Mouse (Mus musculus) megakaryocyte progenitor cell, adult 5-6 weeks (primary cell): ENCODE data around the gene Timm8b. TPM values are rescaled to one million over a fixed set of nuclear protein-coding genes. Genes with fewer than 3 reads are reported as not detected.

Source experiments
- ATAC-seq: replicated peaks from 2 replicates; pipeline ENCODE4 v1.8.0; 2016; ENCODE audit warnings: mild to moderate bottlenecking, moderate TSS enrichment, inconsistent platforms; ENCODE audit not compliant: poor library complexity
- total RNA-seq, 2 experiments: library from RNA; stranded (forward) in 1 of 2; stranded (reverse) in 1 of 2; fragments of 157-497, 149-512 nt in 1 of 2; fragments of 200-1000 nt in 1 of 2; gene quantifications; 2 replicates each; pipeline versions ENCODE4 v1.2.3 to v1.2.4; 2015 to 2017

Gene Timm8b
- 109 and 110 TPM in 2 replicates for total RNA-seq (2015)
- 183 and 233 TPM in 2 replicates for total RNA-seq (2017)

- ATAC-seq, result peak; percentile 93
Observed at GRCm38 (mm10) chr9:50603189-50603997, at the start of gene Timm8b, which contains the start of gene Sdhd. Timm8b (plus strand) TSS chr9:50603910. Sdhd (minus strand) TSS chr9:50603812.

DNA sequence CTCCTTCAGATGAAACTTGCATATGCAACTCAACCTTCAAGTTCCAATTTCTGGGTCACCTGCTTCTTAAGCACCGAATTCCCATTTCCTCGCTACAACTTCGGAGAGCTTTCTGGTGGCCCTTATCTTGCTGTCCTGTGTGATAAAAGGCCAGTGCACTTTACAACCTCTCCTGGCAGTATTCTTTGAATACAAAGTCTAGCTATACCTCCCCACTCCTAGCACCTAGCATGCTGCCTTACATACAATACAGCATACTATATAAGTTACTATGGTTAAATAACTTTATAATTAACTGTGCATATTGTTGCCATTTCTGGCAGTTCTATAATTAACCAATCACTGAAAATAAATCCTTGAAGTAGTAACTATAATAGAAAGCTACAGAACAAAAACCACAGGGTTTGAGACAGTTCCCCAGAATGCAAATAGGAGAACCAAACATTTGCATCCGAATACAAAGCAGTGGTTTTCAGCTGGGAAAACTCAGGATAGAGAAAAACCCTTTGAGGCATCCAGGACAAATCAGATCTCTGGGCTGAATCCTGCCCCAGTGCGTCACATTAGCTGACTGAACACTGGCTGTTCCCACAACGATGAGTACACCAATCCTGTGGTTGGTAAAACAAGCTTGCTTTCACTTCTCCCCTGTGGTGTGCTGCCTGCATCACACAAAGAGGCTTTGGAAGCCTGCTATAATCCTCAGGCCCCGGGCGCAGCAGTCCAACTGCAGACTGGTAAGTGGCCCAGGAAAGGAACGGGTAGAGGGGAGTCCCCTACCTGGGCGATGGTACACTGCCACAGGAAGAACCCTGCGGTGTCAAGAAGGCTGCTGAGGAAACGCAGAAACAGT is 49.2 kb upstream of the Timm8b start, which contains the start of gene Il18:
Gene Il18, plus strand, starts transcription at position 587 of the 853 bp plus-strand sequence.
- ATAC-seq, result peak; percentile 81

GRCm38 (mm10) chr9:50555094-50555446 is 48.6 kb upstream of the Timm8b start, which contains the start of gene Bco2:
Bco2 (minus strand) TSS chr9:50555181.
- ATAC-seq, result no peak

DNA sequence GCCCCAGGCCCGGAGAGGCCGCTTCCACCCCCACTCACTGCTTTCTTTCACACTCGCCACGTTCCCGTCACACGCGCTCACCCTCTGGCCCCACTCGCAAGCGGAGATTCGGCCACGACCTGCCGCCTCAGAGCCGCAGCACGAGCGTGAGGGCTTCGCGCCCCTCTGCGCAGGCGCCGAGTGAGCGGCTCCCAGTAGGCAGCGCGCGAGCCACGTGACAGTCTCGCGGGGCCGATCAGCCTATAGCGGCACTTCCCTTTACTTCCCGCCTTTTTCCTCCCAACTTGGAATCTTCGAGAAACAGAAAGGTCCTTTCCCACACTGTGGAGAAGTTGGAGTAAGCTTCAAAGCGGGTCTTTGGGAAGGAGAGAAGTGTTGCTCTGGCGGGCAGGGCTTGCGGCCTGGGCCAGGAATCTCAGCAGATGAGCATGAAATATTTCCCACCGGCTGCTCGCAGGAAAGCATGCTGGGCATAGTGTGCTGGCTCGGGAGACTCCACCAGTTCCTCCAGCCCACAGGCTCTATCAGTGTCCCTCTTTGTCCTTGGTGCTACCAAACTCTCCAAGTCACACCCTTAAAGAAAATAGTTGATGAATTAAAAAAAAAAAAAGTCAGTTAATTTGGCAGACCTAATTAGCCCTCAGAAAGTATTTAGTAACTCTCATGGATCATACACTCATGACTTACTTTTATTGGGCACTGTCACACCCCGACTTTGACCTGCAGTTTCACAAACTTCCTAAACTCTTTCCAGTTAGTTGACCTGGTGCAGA is 42.4 kb upstream of the Timm8b start, which contains the start of gene Tex12:
Gene Tex12, minus strand, starts transcription at position 181 of the 773 bp plus-strand sequence.
- ATAC-seq, result no peak

DNA sequence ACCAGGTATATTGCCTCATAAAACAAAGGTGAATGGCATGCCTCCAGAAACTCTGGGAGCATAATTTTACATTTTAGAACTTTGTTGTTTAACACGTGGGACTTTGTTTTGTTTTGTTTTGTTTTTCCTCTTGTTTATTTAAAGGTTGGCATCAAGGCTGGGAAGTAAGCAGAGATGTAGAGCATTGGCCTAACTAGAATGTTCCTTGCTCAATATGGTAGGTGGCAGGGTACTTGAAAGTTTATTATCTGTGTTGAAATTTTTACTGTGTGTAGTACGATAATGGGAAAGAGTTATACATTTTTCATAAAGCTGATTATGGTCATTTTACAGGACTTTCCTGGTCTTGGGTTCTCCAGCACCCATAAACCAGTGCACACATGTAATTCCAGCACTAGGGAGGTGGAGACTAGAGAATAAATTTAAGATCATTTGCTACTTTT is 41.8 kb upstream of the Timm8b start:
- ATAC-seq, result no peak

GRCm38 (mm10) chr9:50565173-50565572 is 38.5 kb upstream of the Timm8b start:
- peak; percentile 70 for ATAC-seq

DNA sequence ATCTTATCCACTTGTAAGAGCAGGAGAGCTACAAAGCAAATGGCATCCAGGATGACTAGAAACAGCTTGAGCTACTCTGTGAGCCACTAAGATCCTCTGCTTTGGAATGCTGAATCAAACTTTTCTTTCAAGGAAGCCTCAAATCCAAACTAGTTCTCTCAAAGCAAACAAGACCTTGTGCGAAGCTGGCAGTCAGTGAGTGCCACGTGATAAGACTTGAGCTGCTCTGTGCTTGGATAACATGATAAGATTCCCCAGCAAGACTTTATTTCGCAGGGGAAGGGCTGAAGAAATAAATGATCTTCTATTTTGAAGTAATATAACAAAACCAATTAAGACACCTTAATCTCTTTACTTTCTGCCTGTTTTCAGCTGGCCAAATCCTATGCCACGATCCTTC is 37.8 kb upstream of the Timm8b start:
- ATAC-seq, result no peak

DNA sequence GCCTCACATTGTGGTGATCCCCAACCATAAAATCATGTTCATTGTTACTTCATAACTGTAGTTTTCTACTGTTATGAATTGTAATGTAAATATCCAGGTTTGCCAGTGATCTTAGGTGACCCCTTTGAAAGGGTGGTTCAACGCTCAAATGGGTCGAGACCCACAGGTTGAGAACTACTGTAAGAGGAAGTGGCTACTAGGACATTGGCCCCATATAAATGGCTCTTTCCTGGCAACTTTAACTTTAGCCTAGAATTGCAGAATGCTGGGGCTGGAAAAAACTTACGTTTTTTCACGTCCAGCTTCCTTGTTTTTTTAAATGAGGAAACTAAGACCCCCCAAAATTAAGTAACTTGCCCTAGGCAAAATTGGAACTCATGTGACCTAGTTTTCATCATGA is 36.3 kb upstream of the Timm8b start:
- peak; percentile 61 for ATAC-seq

DNA sequence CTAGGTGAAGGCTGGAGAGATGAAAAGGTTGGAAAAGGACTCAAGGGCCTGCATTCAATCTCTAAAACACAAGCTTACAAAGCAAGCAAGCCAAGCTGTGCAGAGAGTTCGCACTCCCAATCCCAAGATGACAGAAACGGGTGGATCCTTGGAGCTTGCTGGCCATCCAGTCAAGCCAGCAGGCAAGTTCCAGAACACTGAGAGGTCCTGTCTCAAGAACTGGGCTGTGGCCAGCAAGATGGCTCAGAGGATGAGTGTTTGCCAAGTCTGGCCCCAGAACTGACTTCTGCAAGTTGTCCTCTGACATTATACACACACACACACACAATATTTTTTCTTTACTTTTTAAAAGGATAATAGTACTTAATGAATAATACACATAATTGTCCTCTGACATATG is 35.8 kb upstream of the Timm8b start:
- ATAC-seq, result no peak

GRCm38 (mm10) chr9:50569599-50570525 is 33.8 kb upstream of the Timm8b start:
- no peak for ATAC-seq

DNA sequence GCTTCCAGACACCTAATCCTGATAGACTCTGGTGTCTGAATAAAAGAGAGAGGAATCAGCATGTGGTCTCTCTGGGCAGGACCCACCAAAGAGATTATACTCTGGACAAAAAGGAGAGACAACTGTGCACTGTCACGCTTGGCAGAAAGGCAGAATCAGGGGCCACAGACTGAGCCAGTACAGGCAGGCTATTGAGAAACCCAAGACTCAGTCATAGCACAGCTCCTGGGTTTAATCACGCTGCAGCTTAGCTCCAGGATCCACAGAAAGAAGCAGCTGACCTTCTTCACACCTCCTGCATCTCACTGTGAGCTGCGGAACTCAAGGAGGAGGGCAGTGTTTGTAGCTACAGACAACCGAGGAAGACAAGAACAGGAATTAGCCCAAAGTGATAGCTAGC is 23.3 kb upstream of the Timm8b start:
- ATAC-seq, result no peak

GRCm38 (mm10) chr9:50585145-50585818 is 18.4 kb upstream of the Timm8b start:
- no peak for ATAC-seq

DNA sequence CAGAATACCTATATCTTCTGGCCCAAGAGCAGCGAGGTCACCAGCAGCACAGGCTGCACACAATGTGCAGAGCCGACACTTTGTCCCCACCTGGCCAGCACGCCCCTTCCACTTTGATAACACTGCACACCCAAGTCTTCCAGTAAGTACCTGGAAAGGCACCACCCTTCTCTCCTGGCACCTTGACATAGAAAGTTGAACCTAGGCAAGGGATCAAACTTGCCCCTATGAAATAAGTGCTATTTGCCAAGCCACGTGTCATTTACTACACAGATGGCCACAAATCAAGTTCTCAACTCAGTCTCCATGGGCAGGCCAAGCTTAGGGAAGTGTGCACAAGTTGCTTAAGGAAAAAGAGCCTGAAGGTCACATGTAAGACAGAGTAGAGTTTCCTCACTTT is 16.8 kb upstream of the Timm8b start:
- no peak for ATAC-seq

GRCm38 (mm10) chr9:50590856-50591518 is 12.7 kb upstream of the Timm8b start:
- ATAC-seq, result peak; percentile 76

- peak; percentile 79 for ATAC-seq
Observed at GRCm38 (mm10) chr9:50592955-50593354, 10.8 kb upstream of the Timm8b start.

DNA sequence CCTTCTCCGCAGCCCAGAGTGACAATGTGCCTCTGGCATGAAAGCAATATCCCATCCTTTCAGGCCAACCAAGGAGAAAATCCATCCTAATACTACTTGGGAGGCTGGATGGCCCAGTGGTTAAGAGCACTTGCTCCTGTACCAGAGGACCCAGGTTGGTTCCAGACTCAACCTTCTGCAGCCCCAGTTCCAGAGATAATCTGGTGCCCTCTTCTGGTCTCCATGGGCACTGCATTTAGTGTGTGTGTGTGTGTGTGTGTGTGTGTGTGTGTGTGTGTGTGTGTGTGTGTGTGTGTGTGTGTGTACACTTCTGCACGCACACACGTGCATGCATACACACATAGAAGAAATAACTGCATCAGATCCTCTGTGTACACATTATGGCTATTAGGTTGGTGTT is 10.2 kb upstream of the Timm8b start:
- ATAC-seq, result peak; percentile 71

GRCm38 (mm10) chr9:50594794-50595417 is 8.8 kb upstream of the Timm8b start:
- no peak for ATAC-seq

DNA sequence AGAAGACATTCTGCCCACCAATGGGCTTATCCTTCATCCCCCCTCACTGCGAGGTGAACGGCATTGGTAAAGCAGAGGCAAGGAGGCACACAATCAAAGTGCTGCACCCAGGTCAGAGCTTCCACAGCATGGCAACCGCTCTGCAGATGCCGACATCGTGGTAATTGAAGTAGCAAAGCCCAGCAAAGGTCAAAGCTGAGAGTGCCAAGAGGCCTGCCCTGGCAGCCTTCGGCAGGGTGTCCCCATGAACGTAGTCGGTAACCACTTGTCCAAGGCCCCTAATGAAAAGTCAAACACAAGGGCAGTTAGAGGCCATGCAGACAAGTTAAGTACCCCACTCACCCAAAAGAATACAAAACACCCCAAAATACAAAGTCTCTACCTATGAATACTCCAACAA is 6.7 kb upstream of the Timm8b start:
- ATAC-seq, result no peak
